In the genomic region with DNA sequence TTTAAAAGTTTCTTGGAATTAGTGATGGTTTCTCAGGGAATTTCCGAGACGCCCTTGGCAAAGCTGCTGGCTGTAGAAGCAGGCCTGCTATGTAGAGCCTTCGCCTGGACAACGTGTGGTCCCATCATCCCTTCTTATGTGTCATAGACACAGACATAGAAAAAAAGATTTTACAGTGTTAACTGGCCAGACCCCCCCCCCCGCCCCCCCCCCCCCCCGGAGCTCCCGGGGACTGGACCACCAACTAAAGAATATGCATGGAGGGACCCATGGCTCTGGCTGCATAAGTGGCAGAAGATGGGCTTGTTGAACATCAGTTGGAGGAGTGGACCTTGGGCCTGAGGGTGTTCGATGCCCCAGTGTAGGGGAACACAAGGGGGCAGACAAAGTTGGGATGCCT, we compare ENCODE assay signal across 38 mouse cellular contexts. TPM values are rescaled to one million over a fixed set of nuclear protein-coding genes. Genes with fewer than 3 reads are reported as not detected.
"Had no signal": no experiment of that assay in that cellular context is flagged by ENCODE, and none has a peak within 500 bp of the region (broad histone marks: within the 10 kb centered on the region; RNA-seq: fewer than 3 reads in every experiment).

No protein-coding gene starts in this region.

- H3K9me3 ChIP-seq: limb, embryonic 10.5 days; limb, embryonic 12.5 days; limb, embryonic 13.5 days; limb, embryonic 15.5 days; liver, embryonic 12.5 days; liver, embryonic 13.5 days; liver, embryonic 15.5 days; lung, embryonic 15.5 days; midbrain, embryonic 10.5 days; midbrain, embryonic 12.5 days; midbrain, embryonic 13.5 days; midbrain, embryonic 15.5 days; neural tube, embryonic 12.5 days; neural tube, embryonic 13.5 days had no signal

- DNase-seq: left cerebral cortex, postnatal 4 days; liver; liver, embryonic 13.5 days; liver, postnatal 0 days; lung, adult 18-20 months; lung, adult 2 months; lung, embryonic 14.5 days; lung, postnatal 10 days; lung, postnatal 14 days; lung, postnatal 36 days; lung, postnatal 4 days; midbrain, embryonic 14.5 days had no signal

- H3K4me1 ChIP-seq: limb, embryonic 12.5 days had no signal

- H3K27me3 ChIP-seq: limb, embryonic 12.5 days; limb, embryonic 13.5 days; limb, embryonic 15.5 days; liver, embryonic 12.5 days; liver, embryonic 13.5 days; liver, embryonic 15.5 days; lung, embryonic 15.5 days; megakaryocyte, embryonic 14.5 days; midbrain, embryonic 12.5 days; midbrain, embryonic 13.5 days; midbrain, embryonic 15.5 days; neural tube, embryonic 12.5 days; neural tube, embryonic 13.5 days had no signal

- H3K4me2 ChIP-seq: limb, embryonic 12.5 days; limb, embryonic 13.5 days; limb, embryonic 15.5 days; liver, embryonic 11.5 days; liver, embryonic 12.5 days; liver, embryonic 13.5 days; liver, embryonic 15.5 days; lung, embryonic 14.5 days; lung, embryonic 15.5 days; midbrain, embryonic 11.5 days; midbrain, embryonic 12.5 days; midbrain, embryonic 13.5 days; midbrain, embryonic 15.5 days; neural tube, embryonic 12.5 days; neural tube, embryonic 13.5 days had no signal

- H3K27ac ChIP-seq: limb, embryonic 10.5 days; limb, embryonic 12.5 days; limb, embryonic 13.5 days; limb, embryonic 15.5 days; liver, embryonic 12.5 days; liver, embryonic 13.5 days; liver, embryonic 14.5 days; liver, embryonic 15.5 days; lung, embryonic 15.5 days; macrophage; midbrain, embryonic 10.5 days; midbrain, embryonic 12.5 days; midbrain, embryonic 13.5 days; midbrain, embryonic 15.5 days; neural tube, embryonic 12.5 days; neural tube, embryonic 13.5 days had no signal

- H3K9ac ChIP-seq: limb, embryonic 12.5 days; limb, embryonic 13.5 days; limb, embryonic 15.5 days; liver, embryonic 12.5 days; liver, embryonic 13.5 days; liver, embryonic 14.5 days; liver, embryonic 15.5 days; liver, postnatal 0 days; lung, embryonic 14.5 days; lung, embryonic 15.5 days; midbrain, embryonic 12.5 days; midbrain, embryonic 13.5 days; midbrain, embryonic 15.5 days; neural tube, embryonic 12.5 days; neural tube, embryonic 13.5 days had no signal

- ATAC-seq: liver, embryonic 12.5 days; liver, postnatal 0 days; lung, postnatal 0 days; midbrain, embryonic 13.5 days; midbrain, embryonic 15.5 days; midbrain, embryonic 16.5 days had no signal

- H3K4me3 ChIP-seq: limb, embryonic 10.5 days; limb, embryonic 12.5 days; limb, embryonic 13.5 days; limb, embryonic 15.5 days; liver, embryonic 12.5 days; liver, embryonic 13.5 days; liver, embryonic 15.5 days; lung, embryonic 15.5 days; megakaryocyte, embryonic 14.5 days; midbrain, embryonic 10.5 days; midbrain, embryonic 12.5 days; midbrain, embryonic 13.5 days; midbrain, embryonic 15.5 days; myocyte; neural tube, embryonic 12.5 days; neural tube, embryonic 13.5 days had no signal

RNA-seq across cellular contexts. Expression of a gene that starts 39.6 kb away (rescaled TPM):
- total RNA-seq: liver, adult 2 months; megakaryocyte progenitor cell, adult 5-6 weeks had no signal
- polyA plus RNA-seq: liver, embryonic 11.5 days; liver, embryonic 12.5 days; liver, embryonic 13.5 days; liver, embryonic 15.5 days; liver, embryonic 16.5 days; liver, postnatal 0 days; lung, embryonic 14.5 days; lung, embryonic 15.5 days; lung, embryonic 16.5 days; macrophage; neural tube, embryonic 11.5 days had no signal
